ENCODE assay signal across 13 mouse cellular contexts in genomic region chr1:150556621-150557020, GRCm38 (mm10).
"Had no signal": no experiment of that assay in that cellular context is flagged by ENCODE, and none has a peak within 500 bp of the region (broad histone marks: within the 10 kb centered on the region; RNA-seq: fewer than 3 reads in every experiment).

No protein-coding gene starts in this region.

- H3K27ac ChIP-seq: kidney, embryonic 15.5 days; limb, embryonic 15.5 days; liver, embryonic 13.5 days; midbrain, embryonic 10.5 days; midbrain, embryonic 15.5 days; neural tube, embryonic 12.5 days had no signal

- DNase-seq: kidney, postnatal 36 days; layer of hippocampus, adult 9-11 months; layer of hippocampus, postnatal 36 days; liver, embryonic 13.5 days; liver, postnatal 0 days; lung, postnatal 36 days; thymus, adult 2 months; thymus, postnatal 25 days had no signal

- H3K36me3 ChIP-seq: liver, embryonic 13.5 days; midbrain, embryonic 10.5 days; midbrain, embryonic 15.5 days; neural tube, embryonic 12.5 days had no signal

- ATAC-seq: liver, postnatal 0 days; midbrain, embryonic 15.5 days had no signal

- H3K27me3 ChIP-seq: kidney, embryonic 15.5 days; limb, embryonic 15.5 days; liver, embryonic 13.5 days; midbrain, embryonic 15.5 days; neural tube, embryonic 12.5 days had no signal

- H3K9me3 ChIP-seq: kidney, embryonic 15.5 days; limb, embryonic 15.5 days; liver, embryonic 13.5 days; midbrain, embryonic 10.5 days; midbrain, embryonic 15.5 days; neural tube, embryonic 12.5 days had no signal

- H3K4me1 ChIP-seq: kidney, embryonic 15.5 days; limb, embryonic 15.5 days; liver, embryonic 13.5 days; midbrain, embryonic 10.5 days; midbrain, embryonic 15.5 days; neural tube, embryonic 12.5 days had no signal

- H3K4me3 ChIP-seq: kidney, embryonic 15.5 days; limb, embryonic 15.5 days; liver, embryonic 13.5 days; midbrain, embryonic 10.5 days; midbrain, embryonic 15.5 days; neural tube, embryonic 12.5 days had no signal

- H3K9ac ChIP-seq: kidney, embryonic 15.5 days; limb, embryonic 15.5 days; liver, embryonic 13.5 days; liver, postnatal 0 days; midbrain, embryonic 15.5 days; neural tube, embryonic 12.5 days had no signal

- H3K4me2 ChIP-seq: kidney, embryonic 15.5 days; limb, embryonic 15.5 days; liver, embryonic 13.5 days; midbrain, embryonic 15.5 days; neural tube, embryonic 12.5 days had no signal
